Mouse (Mus musculus): ENCODE results near the gene Zfand4. TPM values are rescaled to one million over a fixed set of nuclear protein-coding genes. Genes with fewer than 3 reads are reported as not detected.
"Not testable (repeated sequence)": the region's sequence is repeated elsewhere in the genome, so short reads cannot be mapped to it uniquely, and the experiment has no call there.

The Zfand4 gene
- 7.4 and 10.3 TPM in 2 replicates for polyA plus RNA-seq (2014; fragmentation: Nextera tagmentation; extraction: Ambion mirVana)

- Histone ChIP-seq H3K27ac (ENCODE audit: low read depth, low read length) (peak within 1 kb of the TSS; percentile 24; the same call in 1 of the 2 replicates), H3K9me3 (replicated peaks; ENCODE audit: control insufficient read depth, low read length) (no peaks in the 10 kb centered on the region), H3K9ac (ENCODE audit: low read length) (peak within 1 kb of the TSS; percentile 75), H3K4me1 (ENCODE audit: control insufficient read depth, insufficient read depth, low read length) (peaks cover 11% of the 10 kb centered on the region; the same call in 1 of the 2 replicates), H3K27me3 (replicated peaks; ENCODE audit: control insufficient read depth, insufficient read depth, low read length) (no peaks in the 10 kb centered on the region), H3K4me2 (ENCODE audit: low read length) (peak within 1 kb of the TSS; percentile 67), H3K4me3 (ENCODE audit: low read depth, low read length) (peak within 1 kb of the TSS; percentile 59), H3K36me3 (ENCODE audit: control insufficient read depth, insufficient read depth, low read length) (peaks cover 23% of the 10 kb centered on the region)
- ATAC-seq: peak; percentile 97
- WGBS: under 1% methylated on average over 66 of the region's 67 CpGs
- peak; percentile 95 for DNase-seq (ENCODE audit: low spot score)
Measured at GRCm38 (mm10) chr6:116264018-116264651, at the start of gene Zfand4. Gene Zfand4 (plus strand): TSS chr6:116264222.

GRCm38 (mm10) chr6:116227767-116228166 is 36.3 kb upstream of the Zfand4 start:
- no peaks in the 10 kb centered on the region for H3K9me3 ChIP-seq (replicated peaks; ENCODE audit: control insufficient read depth, low read length)
- H3K4me1 ChIP-seq (ENCODE audit: control insufficient read depth, insufficient read depth, low read length): no peaks in the 10 kb centered on the region
- ATAC-seq (no peak), DNase-seq (ENCODE audit: low spot score) (no peak)
- no peak overlapping the region for H3K4me3 ChIP-seq (ENCODE audit: low read depth, low read length)
- H3K4me2 ChIP-seq (ENCODE audit: low read length): no peak overlapping the region
- H3K36me3 ChIP-seq (ENCODE audit: control insufficient read depth, insufficient read depth, low read length): peaks cover 77% of the 10 kb centered on the region
- H3K9ac ChIP-seq (ENCODE audit: low read length): no peak overlapping the region
- H3K27me3 ChIP-seq (replicated peaks; ENCODE audit: control insufficient read depth, insufficient read depth, low read length): no peaks in the 10 kb centered on the region
- H3K27ac ChIP-seq (ENCODE audit: low read depth, low read length): no peak overlapping the region
- 74% methylated on average over 11 of the region's 11 CpGs for WGBS

GRCm38 (mm10) chr6:116228785-116229525 is 35.1 kb upstream of the Zfand4 start:
- Histone ChIP-seq H3K4me2 (ENCODE audit: low read length) (no peak overlapping the region), H3K27ac (ENCODE audit: low read depth, low read length) (no peak overlapping the region), H3K4me1 (ENCODE audit: control insufficient read depth, insufficient read depth, low read length) (no peaks in the 10 kb centered on the region), H3K4me3 (ENCODE audit: low read depth, low read length) (no peak overlapping the region), H3K36me3 (ENCODE audit: control insufficient read depth, insufficient read depth, low read length) (peaks cover 76% of the 10 kb centered on the region), H3K27me3 (replicated peaks; ENCODE audit: control insufficient read depth, insufficient read depth, low read length) (no peaks in the 10 kb centered on the region), H3K9me3 (replicated peaks; ENCODE audit: control insufficient read depth, low read length) (no peaks in the 10 kb centered on the region), H3K9ac (ENCODE audit: low read length) (no peak overlapping the region)
- DNase-seq (ENCODE audit: low spot score) (peak; percentile 78), ATAC-seq (peak; percentile 32; the same call in 1 of the 2 replicates)
- WGBS: 66% methylated on average over 12 of the region's 12 CpGs

GRCm38 (mm10) chr6:116234821-116235220 is 29.2 kb upstream of the Zfand4 start:
- not testable (repeated sequence) for DNase-seq (ENCODE audit: low spot score); H3K4me3 ChIP-seq (ENCODE audit: low read depth, low read length); ATAC-seq; H3K9me3 ChIP-seq (replicated peaks; ENCODE audit: control insufficient read depth, low read length); H3K4me2 ChIP-seq (ENCODE audit: low read length); H3K27ac ChIP-seq (ENCODE audit: low read depth, low read length); H3K27me3 ChIP-seq (replicated peaks; ENCODE audit: control insufficient read depth, insufficient read depth, low read length); H3K4me1 ChIP-seq (ENCODE audit: control insufficient read depth, insufficient read depth, low read length); H3K9ac ChIP-seq (ENCODE audit: low read length)
- 95% methylated on average over 2 of the region's 2 CpGs for WGBS
- peaks cover 67% of the 10 kb centered on the region for H3K36me3 ChIP-seq (ENCODE audit: control insufficient read depth, insufficient read depth, low read length)

- Histone ChIP-seq H3K9me3 (replicated peaks; ENCODE audit: control insufficient read depth, low read length) (no peaks in the 10 kb centered on the region), H3K4me2 (ENCODE audit: low read length) (no peak overlapping the region), H3K9ac (ENCODE audit: low read length) (no peak overlapping the region), H3K27me3 (replicated peaks; ENCODE audit: control insufficient read depth, insufficient read depth, low read length) (no peaks in the 10 kb centered on the region), H3K27ac (ENCODE audit: low read depth, low read length) (no peak overlapping the region), H3K4me1 (ENCODE audit: control insufficient read depth, insufficient read depth, low read length) (no peaks in the 10 kb centered on the region), H3K4me3 (ENCODE audit: low read depth, low read length) (no peak overlapping the region), H3K36me3 (ENCODE audit: control insufficient read depth, insufficient read depth, low read length) (peaks cover 68% of the 10 kb centered on the region)
- 98% methylated on average over 5 of the region's 5 CpGs for WGBS
- DNase-seq (ENCODE audit: low spot score) (no peak), ATAC-seq (no peak)
Measured at GRCm38 (mm10) chr6:116235336-116235735, 28.7 kb upstream of the Zfand4 start.

- Histone ChIP-seq H3K9me3 (replicated peaks; ENCODE audit: control insufficient read depth, low read length) (no peaks in the 10 kb centered on the region), H3K27ac (ENCODE audit: low read depth, low read length) (no peak overlapping the region), H3K4me2 (ENCODE audit: low read length) (no peak overlapping the region), H3K36me3 (ENCODE audit: control insufficient read depth, insufficient read depth, low read length) (peaks cover 65% of the 10 kb centered on the region), H3K27me3 (replicated peaks; ENCODE audit: control insufficient read depth, insufficient read depth, low read length) (no peaks in the 10 kb centered on the region), H3K4me1 (ENCODE audit: control insufficient read depth, insufficient read depth, low read length) (no peaks in the 10 kb centered on the region), H3K4me3 (ENCODE audit: low read depth, low read length) (no peak overlapping the region), H3K9ac (ENCODE audit: low read length) (no peak overlapping the region)
- ATAC-seq: no peak
- 93% methylated on average over 5 of the region's 5 CpGs for WGBS
- DNase-seq (ENCODE audit: low spot score): no peak
Measured at GRCm38 (mm10) chr6:116238083-116238482, 25.9 kb upstream of the Zfand4 start.

GRCm38 (mm10) chr6:116240371-116240770 is 23.7 kb upstream of the Zfand4 start:
- no peak overlapping the region for H3K4me2 ChIP-seq (ENCODE audit: low read length)
- no peak for ATAC-seq

GRCm38 (mm10) chr6:116259649-116260048 is 4.4 kb upstream of the Zfand4 start:
- ATAC-seq: peak; percentile 42; the same call in 1 of the 2 replicates
- no peak overlapping the region for H3K9ac ChIP-seq (ENCODE audit: low read length)
- H3K4me1 ChIP-seq (ENCODE audit: control insufficient read depth, insufficient read depth, low read length): no peaks in the 10 kb centered on the region
- peak; percentile 12 for DNase-seq (ENCODE audit: low spot score)
- no peaks in the 10 kb centered on the region for H3K9me3 ChIP-seq (replicated peaks; ENCODE audit: control insufficient read depth, low read length)
- 81% methylated on average over 4 of the region's 4 CpGs for WGBS
- no peak overlapping the region for H3K27ac ChIP-seq (ENCODE audit: low read depth, low read length)
- H3K4me2 ChIP-seq (ENCODE audit: low read length): no peak overlapping the region
- H3K4me3 ChIP-seq (ENCODE audit: low read depth, low read length): no peak overlapping the region
- H3K27me3 ChIP-seq (replicated peaks; ENCODE audit: control insufficient read depth, insufficient read depth, low read length): no peaks in the 10 kb centered on the region
- H3K36me3 ChIP-seq (ENCODE audit: control insufficient read depth, insufficient read depth, low read length): peaks cover 53% of the 10 kb centered on the region

More at GRCm38 (mm10) chr6:116240371-116240770, 23.7 kb upstream of the Zfand4 start:
- Histone ChIP-seq H3K36me3 (ENCODE audit: control insufficient read depth, insufficient read depth, low read length) (peaks cover 73% of the 10 kb centered on the region), H3K27ac (ENCODE audit: low read depth, low read length) (0 out of 2 replicates have a peak overlapping the region, but pooled peaks have one; percentile 14), H3K4me3 (ENCODE audit: low read depth, low read length) (no peak overlapping the region), H3K9ac (ENCODE audit: low read length) (no peak overlapping the region), H3K9me3 (replicated peaks; ENCODE audit: control insufficient read depth, low read length) (no peaks in the 10 kb centered on the region), H3K27me3 (replicated peaks; ENCODE audit: control insufficient read depth, insufficient read depth, low read length) (no peaks in the 10 kb centered on the region), H3K4me1 (ENCODE audit: control insufficient read depth, insufficient read depth, low read length) (no peaks in the 10 kb centered on the region)
- 83% methylated on average over 2 of the region's 2 CpGs for WGBS
- DNase-seq (ENCODE audit: low spot score): no peak

GRCm38 (mm10) chr6:116260481-116260880 is 3.5 kb upstream of the Zfand4 start:
- ATAC-seq (no peak), DNase-seq (ENCODE audit: low spot score) (no peak)
- WGBS: 96% methylated on average over 5 of the region's 5 CpGs
- no peaks in the 10 kb centered on the region for H3K9me3 ChIP-seq (replicated peaks; ENCODE audit: control insufficient read depth, low read length)
- no peak overlapping the region for H3K4me2 ChIP-seq (ENCODE audit: low read length)
- no peaks in the 10 kb centered on the region for H3K27me3 ChIP-seq (replicated peaks; ENCODE audit: control insufficient read depth, insufficient read depth, low read length)
- no peak overlapping the region for H3K27ac ChIP-seq (ENCODE audit: low read depth, low read length)
- no peaks in the 10 kb centered on the region for H3K4me1 ChIP-seq (ENCODE audit: control insufficient read depth, insufficient read depth, low read length)
- H3K4me3 ChIP-seq (ENCODE audit: low read depth, low read length): no peak overlapping the region
- H3K9ac ChIP-seq (ENCODE audit: low read length): no peak overlapping the region
- peaks cover 45% of the 10 kb centered on the region for H3K36me3 ChIP-seq (ENCODE audit: control insufficient read depth, insufficient read depth, low read length)
